Mouse (Mus musculus): Measurements from ENCODE around the gene Gm14418.
"Not testable (repeated sequence)": the region's sequence is repeated elsewhere in the genome, so short reads cannot be mapped to it uniquely, and the experiment has no call there.

The Gm14418 gene

DNA sequence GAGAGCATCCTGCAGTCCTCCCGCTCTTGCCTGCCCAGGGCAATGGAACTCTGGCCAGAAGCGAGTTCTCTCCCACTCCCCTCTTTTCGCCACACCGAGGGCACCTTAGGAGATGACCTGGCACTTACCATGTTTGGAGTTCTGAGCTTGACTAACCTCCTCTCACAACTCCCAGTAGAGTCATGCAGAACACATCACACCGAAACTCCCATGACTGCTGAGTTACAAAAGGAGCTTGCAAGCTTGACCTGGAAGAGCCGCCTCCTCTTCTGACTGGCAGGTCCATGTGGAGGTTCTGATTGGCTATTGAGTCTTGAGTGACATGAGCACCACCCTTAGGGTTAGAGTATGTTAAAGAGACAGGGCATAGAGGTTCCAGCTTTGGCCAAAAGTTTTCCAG, at the start of gene Gm14418:
Gm14418 (minus strand) TSS at position 225 of the 400 bp plus-strand sequence.
- DNase-seq (ENCODE audit: low spot score), result not testable (repeated sequence)
